Mouse (Mus musculus): ENCODE measurements around the gene Podxl2.

DNA sequence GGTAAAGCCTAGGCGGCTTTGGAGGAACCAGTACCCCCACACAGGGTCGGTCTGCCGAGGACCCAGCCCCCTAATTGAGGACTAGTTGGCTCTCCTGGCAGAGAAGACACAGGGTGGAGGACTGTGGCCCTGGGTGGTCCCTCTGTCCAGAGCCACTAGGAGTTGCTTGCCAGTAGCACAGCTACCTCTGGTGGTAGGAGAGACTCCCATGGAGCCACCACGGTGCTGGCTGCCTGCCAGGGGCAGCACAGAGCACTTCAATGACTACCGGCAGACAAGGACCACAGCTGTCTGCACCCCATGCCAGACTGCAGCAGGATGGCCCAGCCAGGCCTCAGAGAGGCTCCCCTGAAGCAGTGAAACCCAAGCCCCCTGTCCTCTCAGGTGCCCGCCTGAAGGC lies 48.3 kb downstream of the Podxl2 start:
- TF ChIP-seq ZNF384 (IDR thresholded peaks at IDR 0.05; ENCODE audit: low read depth, low read length) (no peak), HCFC1 (IDR thresholded peaks at IDR 0.05; ENCODE audit: borderline replicate concordance, insufficient read depth, low read length) (no peak), CHD2 (IDR thresholded peaks at IDR 0.05; ENCODE audit: low read depth, low read length) (no peak), MAFK (IDR thresholded peaks at IDR 0.05; ENCODE audit: insufficient read depth, low read depth, low read length) (no peak), ZC3H11A (IDR thresholded peaks at IDR 0.05; ENCODE audit: borderline replicate concordance, low read depth, low read length) (no peak)

All from ES-E14 (cell line).